Mouse (Mus musculus): ENCODE data around the gene Fancg.

DNA sequence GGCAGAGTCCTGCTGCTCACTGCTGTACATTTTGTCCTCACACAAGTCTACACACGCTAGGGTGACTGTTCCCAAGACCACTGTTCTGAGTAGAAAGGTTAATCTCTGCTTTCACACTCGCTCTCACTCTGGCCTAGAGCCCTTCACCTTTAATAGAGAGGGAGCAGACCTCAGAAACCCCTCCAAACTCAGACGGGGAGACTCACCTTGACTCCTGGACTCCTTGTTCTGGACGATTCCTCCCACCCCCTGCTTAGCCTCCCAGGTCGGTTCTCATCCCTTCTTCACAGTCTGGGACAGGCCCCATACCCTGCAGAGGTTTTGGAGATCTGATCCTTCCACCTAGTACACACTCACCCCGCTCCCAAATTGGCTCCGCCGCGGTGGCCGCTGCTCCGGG lies 29.3 kb upstream of the Fancg start:
- TF ChIP-seq USF1 (IDR thresholded peaks at IDR 0.05; ENCODE audit: low read depth) (no peak), CTCF (IDR thresholded peaks at IDR 0.05; ENCODE audit: control insufficient read depth, insufficient read depth, insufficient read length) (no peak)

Measured in C2C12 (cell line).